Mouse (Mus musculus) right cerebral cortex, postnatal 25 days (tissue): Measurements from ENCODE around the gene Arhgap22.

Experiments used
- DNase-seq: peaks from one replicate; pipeline ENCODE4 v3.0.0; 2022

Gene Arhgap22

DNA sequence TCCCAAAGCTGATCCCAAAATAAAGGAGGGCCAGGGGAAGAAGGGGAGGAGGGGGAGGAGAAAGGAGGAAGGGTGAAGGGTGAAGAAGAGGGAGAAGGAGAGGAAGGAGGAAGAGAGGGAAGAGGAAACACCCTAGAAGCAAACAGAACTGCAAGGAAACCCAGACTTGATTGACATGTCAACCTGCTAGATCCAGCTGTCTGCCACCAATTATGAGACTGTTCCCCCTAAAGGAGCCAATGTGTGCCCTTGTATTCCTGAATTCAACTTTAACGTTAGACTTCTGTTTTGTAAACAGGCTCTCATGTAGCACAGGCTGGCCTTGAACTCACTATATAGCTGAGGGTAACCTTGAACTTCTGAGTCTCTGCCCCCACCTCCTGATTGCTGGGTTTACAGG lies 1.3 kb downstream of the Arhgap22 start:
- DNase-seq, result no peak

DNA sequence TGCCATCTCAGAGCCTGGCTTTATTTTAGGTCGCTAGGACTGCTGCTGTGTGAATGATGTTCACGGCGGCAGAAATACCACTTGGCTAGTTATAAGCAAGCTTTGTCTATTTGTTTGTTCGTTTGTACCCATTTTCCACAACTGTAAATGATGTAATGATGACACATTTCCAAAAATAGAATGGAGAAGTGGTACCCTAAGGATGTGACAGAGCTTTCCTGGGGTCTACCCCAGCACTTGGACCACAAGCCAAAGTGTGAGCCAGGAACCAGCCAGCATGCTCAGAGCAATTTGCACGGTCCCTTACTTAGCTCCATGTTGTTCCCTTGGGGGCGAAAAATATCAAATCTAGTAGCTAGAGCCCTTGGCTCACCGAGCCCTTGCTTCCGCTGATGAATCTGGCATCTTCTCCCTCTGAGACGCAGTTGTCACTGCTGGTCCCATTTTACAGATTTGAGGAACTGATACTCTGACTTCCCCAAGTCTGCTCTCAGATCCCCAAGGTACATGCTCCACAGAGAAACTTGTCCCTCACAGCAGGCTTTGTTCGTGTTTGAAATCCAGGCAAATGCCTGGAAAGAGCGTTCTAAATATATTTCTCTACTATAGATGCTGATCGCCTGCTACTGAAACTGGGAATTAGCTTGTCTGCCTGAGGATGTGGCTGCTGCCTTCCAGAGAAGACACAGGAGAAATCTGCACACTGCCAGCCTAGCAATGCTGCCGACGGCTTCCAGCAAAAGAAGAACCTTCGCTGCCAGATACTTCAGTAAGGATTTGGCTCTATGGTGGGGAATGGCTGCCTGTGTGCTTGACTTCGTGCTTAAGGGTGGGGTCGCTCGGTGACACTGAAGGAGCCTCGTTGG lies 2.8 kb downstream of the Arhgap22 start:
- peak; percentile 43 for DNase-seq

GRCm38 (mm10) chr14:33225235-33225634 lies 11.4 kb downstream of the Arhgap22 start:
- DNase-seq, result no peak

- no peak for DNase-seq
These were observed 16.8 kb downstream of the Arhgap22 start for GRCm38 (mm10) chr14:33230672-33231071.

GRCm38 (mm10) chr14:33231311-33231710 lies 17.5 kb downstream of the Arhgap22 start:
- DNase-seq, result no peak

GRCm38 (mm10) chr14:33232048-33232447 lies 18.2 kb downstream of the Arhgap22 start:
- DNase-seq, result no peak

- DNase-seq, result no peak
These were observed 21.8 kb downstream of the Arhgap22 start for GRCm38 (mm10) chr14:33235661-33236060.

- DNase-seq, result no peak
These were observed 26.6 kb downstream of the Arhgap22 start for GRCm38 (mm10) chr14:33240400-33240799.

DNA sequence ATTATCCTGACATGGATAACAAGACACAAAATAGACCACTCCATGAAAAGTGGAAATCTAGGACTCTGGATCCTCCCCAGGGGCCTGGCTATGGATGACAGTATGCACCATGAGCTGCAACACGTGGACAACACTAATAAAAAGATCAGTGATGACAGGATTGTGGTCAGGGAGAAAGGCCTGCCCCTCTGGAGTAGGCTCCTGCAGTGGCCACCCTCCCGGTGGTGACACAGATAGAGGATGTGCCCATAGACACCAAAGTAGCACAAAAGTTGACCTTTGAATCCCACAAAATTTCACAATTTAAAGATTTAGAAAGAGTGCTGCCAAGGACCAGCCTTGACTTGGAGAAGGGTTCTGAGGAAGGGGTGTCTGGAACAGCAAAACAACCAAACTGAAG lies 29.4 kb downstream of the Arhgap22 start:
- no peak for DNase-seq

GRCm38 (mm10) chr14:33244519-33244918 lies 30.7 kb downstream of the Arhgap22 start:
- DNase-seq, result no peak

GRCm38 (mm10) chr14:33244946-33245345 lies 31.1 kb downstream of the Arhgap22 start:
- no peak for DNase-seq

- DNase-seq, result no peak
These were observed 32.6 kb downstream of the Arhgap22 start for GRCm38 (mm10) chr14:33246476-33246875.

DNA sequence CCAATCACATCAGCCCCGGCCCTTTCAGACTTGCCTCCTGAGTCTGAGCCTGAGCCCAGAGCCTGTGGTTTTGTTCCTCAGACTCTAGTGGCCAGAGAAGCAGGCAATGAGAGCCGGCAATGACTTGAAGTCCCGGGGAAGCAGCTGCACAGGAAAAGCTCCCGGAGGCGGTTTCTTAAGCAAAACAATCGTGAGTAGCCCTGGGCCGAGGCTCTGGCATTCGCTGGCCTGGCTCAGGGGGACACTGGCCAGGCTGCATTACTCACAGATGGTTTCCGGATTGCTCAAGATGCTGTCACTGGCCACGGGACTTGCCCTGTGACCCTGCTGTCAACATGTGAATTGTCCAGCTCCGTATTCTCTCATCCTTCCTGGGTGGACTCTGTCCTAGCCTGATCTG lies 33.8 kb downstream of the Arhgap22 start:
- no peak for DNase-seq

- no peak for DNase-seq
These were observed 34.9 kb downstream of the Arhgap22 start for GRCm38 (mm10) chr14:33248741-33249140.

- no peak for DNase-seq
These were observed 36.6 kb downstream of the Arhgap22 start for GRCm38 (mm10) chr14:33250215-33250939.

GRCm38 (mm10) chr14:33250956-33251745 lies 37.3 kb downstream of the Arhgap22 start:
- no peak for DNase-seq

DNA sequence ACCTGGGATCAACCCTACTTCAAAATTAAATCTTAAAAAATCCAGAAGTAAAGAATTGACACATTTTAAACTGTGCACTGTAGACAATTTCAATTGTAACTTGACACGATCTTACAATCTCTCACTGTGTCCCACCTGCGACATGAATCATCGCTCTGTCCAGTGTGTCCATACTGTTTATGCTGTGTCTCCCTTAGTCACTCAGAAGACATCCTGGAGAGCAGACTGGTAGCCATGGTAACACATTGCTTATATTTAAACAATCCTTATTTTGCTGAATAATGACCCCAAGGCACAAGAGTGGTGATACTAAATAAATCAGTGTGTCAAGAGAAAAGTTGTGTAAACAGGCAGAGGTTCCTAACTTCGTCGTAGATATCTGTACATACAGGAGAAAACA lies 44.4 kb downstream of the Arhgap22 start:
- no peak for DNase-seq

GRCm38 (mm10) chr14:33260131-33260530 lies 46.3 kb downstream of the Arhgap22 start:
- DNase-seq, result no peak

DNA sequence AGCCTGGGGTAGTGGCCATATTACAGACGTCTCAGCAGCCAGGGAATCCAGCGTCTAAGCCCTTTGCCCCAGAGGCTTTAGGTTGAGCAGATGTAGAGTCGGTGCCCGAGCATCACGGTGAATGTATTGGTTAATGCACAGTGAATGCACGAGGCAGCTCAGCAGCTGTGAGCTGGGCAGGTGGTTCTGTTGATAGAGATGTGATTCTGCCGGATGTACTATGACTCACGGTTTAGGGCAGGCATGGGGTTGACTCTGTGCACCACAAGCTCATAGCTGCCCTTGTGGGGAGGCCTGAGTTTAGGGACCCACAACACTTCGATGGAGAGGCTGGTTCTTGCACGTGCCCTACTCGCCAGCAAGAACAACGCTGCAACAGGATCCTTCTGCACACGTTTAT lies 51.0 kb downstream of the Arhgap22 start:
- DNase-seq, result no peak

DNA sequence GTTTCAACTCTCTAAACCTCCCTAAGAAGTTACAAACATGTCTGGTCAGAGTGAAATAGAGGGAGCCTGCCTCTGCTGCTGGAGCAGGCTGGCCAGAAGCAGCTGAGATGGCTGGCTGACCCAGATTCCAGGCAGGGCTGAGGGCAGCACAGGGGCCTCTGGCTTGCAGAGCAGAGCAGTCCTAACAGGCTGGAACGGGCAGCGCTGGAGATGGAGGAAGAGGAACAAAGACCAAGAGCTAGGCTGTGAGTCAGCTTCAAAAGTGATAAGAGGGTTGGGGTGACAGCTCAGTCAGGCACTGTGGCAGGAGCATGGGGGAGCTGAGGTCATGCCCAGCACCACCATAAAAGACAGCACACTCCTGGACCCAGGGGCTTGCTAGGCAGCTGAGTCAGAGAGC lies 62.4 kb downstream of the Arhgap22 start:
- DNase-seq, result no peak

DNA sequence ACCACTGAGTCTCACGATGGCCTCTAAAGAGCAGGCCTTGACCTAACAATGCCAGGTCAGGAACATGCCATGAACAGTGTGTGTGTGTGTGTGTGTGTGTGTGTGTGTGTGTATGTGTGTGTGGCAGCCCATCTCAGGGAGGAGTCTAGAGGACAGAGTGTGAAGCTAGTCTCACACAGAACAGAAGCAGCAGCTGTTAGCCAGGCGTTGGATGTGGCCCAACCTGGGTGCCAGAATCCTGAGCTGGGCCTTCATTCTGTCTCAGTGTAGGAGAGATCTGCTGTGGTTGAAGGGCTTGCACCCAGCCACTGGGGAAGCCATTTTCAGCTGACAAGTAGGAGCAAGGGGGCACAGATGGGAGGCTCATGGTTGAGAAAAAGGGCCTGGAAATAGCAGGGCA lies 64.5 kb downstream of the Arhgap22 start:
- DNase-seq, result no peak

- DNase-seq, result no peak
These were observed 67.1 kb downstream of the Arhgap22 start for GRCm38 (mm10) chr14:33280921-33281320.

DNA sequence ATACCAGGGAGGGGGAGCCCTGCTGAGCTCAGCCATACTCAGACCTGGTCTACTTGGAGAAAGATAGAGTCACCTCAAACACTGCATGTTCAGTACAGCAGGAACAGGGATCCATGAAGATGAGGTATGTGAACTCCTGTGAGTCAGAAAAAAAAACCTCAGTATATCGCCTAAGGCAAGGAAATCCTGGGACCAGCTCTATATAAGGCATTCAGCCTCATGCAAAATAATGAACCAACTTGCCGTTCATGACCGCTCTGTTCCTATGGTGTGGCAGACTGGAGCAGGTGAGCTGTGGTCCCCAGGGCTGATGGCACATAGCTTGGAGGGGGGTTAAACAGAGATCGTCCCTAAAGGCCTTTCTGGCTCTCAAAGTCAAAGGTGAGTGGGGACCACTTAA lies 68.6 kb downstream of the Arhgap22 start:
- DNase-seq, result no peak
